Mouse (Mus musculus) megakaryocyte, adult 5-6 weeks (primary cell): ENCODE data around the gene Serhl. TPM values are rescaled to one million over a fixed set of nuclear protein-coding genes. Genes with fewer than 3 reads are reported as not detected.

Source experiments
- ATAC-seq: 2 replicates; pipeline ENCODE4 v1.8.0; 2016; ENCODE audit warnings: mild to moderate bottlenecking, inconsistent platforms; ENCODE audit not compliant: poor library complexity, severe bottlenecking
- total RNA-seq, 2 experiments: library from RNA; stranded (forward) in 1 of 2; stranded (reverse) in 1 of 2; fragments of 153-499, 151-499 nt in 1 of 2; fragments of 221-1000, 200-1000 nt in 1 of 2; gene quantifications; 2 replicates each; pipeline versions ENCODE4 v1.2.3 to v1.2.4; 2015 to 2017

Serhl gene
- total RNA-seq, 2 experiments from 2014 or later, result 34.6 to 46.4 TPM

GRCm38 (mm10) chr15:83083530-83083929 is 5.8 kb upstream of the Serhl start:
- no peak for ATAC-seq

GRCm38 (mm10) chr15:83084022-83084640 is 5.2 kb upstream of the Serhl start:
- no peak for ATAC-seq

- peak; percentile 84 for ATAC-seq
These were observed 3.4 kb upstream of the Serhl start for GRCm38 (mm10) chr15:83085901-83086300.

DNA sequence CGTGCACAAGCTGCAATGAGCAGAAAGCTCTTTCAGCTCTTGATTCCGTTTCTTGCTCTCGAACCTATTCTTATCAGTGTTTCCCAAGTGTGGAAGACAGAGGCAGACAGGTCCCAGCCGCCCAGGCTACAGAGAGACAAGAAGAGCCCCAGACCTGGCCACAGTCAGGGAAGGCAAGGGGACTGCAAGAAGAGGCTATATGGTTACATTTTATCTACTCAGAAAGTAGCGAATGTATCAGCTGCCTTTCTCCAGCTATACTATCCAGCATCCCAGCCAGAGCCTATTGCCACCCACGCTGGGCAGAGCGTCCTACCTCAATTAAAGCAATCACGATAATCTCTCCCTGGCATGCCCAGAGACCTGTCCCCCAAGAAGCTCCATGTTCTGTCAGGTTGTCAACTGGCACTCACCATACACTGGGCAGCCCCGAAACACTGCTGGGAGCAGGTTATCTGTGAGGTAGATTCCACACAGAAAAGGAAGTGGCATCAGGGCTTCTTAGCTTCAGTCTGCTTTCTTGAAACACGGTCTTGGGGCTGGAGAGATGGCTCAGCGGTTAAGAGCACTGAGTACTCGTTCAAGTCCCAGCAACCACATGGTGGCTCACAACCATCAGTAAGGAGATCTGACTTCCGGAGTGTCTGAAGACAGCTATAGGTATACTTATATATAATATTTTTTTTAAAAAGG is 2.5 kb upstream of the Serhl start:
- no peak for ATAC-seq

GRCm38 (mm10) chr15:83088495-83089428 is 544 bp upstream of the Serhl start:
- no peak for ATAC-seq

DNA sequence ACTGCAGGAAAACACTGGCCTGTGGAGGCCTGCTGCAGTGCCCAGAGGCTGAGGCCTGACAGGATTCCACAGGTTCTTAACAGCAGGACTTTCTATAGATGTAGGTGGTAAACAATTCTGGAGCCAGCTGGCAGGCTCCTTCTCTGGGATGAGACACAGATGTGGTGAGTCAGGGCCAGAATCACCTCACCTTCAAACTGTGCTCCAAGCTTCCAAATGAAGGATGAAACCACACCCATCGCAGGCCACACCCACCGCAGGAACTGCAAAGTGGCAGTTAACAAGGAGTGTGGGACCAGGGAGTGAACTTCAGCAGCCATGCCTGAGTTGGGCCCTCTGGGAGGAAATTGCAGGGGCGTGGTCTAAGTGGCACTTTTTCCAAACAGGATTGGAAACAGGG is 1.6 kb downstream of the Serhl start:
- ATAC-seq, result no peak

DNA sequence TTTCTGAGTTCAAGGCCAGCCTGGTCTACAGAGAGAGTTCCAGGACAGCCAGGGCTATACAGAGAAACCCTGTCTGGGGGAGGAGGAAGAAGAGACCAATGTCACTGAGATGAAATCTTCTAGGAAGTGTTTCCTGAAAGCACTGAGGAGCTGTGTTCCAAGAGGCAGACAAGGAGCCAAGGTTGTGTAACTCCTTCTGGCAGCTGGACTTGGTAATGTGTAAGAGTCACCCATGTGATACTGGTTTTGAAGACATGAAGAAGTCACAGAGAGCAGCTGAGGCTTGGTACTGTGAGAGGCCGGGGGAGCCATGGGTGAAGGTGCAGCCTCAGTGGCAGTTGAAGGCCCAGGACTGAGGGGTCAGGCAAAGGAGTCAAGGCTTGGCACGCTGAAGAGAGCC is 4.4 kb downstream of the Serhl start:
- ATAC-seq, result no peak

DNA sequence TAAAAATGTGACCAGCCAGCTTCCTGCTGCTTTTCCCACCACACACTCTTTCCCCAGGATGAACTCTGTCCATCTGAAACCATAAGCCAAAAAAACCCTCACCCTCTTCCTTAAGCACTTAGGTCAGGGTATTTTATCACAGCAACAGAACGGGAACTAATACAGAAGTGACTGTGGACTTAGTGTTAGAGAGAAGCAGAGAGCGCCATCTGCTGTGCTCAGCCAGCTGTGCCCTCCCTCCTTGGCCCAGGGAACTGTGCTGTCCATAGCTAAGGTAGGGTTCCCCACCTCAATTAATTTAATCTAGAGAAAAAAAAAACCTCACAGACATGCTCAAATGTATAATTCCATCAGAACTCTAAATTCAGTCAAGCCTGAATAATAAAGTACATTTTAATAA is 6.6 kb downstream of the Serhl start:
- ATAC-seq, result peak; percentile 51; the same call in 1 of the 2 replicates

DNA sequence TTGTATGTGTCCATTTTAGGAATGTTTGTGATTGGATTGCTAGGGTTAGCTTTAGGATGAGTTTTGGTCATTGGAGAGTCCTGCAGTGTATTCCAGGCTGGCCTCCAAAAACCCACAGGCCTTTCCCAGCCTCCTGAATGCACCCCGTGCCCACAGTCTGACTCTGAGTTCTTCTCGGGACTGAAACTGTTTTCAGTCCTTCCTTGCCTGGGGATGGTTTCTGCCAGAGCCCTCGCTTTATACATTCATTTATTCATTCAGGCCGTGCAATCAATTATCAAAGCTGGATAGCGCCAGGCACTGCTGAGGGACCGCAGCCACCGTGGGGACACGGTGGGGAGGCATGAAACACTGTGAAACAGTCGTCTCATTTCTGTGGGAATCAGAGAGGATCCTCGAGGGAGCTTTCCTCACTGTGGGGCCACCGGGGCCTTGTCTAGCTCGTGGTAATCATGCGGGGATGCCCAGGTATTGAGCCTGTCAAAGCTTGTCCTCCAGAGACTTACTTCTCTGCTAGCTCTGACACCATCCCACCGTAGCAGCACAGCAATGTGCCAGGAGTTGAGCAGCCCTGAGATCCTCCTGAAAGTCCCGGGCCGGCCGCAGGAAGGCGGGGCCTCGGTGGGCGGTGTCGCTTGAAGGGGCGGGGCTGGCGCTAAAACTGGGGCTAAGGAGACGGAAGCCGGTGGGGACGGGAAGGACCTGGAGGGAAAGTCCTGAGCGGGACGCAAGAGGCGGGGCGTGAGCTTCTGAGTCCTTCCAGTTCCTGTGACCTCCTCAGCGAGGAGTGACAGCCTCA is 10.4 kb downstream of the Serhl start:
- peak; percentile 98 for ATAC-seq

DNA sequence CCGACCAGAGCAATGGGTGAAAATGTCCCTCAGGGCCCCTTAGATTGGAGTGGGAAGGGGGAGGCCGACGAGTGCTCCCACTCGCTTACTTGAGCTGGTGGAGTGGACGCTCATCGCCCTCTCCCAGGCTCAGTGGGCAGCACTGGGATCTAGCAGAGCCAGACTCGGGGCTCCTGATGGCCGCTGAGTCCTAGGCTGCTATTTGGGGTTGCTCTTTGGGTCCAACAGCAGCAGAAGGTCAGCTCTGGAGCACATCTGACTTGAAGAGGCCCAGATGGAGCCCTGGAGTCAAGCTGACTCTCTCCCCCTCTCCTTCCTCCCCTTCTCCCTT is 11.0 kb downstream of the Serhl start:
- ATAC-seq, result no peak

DNA sequence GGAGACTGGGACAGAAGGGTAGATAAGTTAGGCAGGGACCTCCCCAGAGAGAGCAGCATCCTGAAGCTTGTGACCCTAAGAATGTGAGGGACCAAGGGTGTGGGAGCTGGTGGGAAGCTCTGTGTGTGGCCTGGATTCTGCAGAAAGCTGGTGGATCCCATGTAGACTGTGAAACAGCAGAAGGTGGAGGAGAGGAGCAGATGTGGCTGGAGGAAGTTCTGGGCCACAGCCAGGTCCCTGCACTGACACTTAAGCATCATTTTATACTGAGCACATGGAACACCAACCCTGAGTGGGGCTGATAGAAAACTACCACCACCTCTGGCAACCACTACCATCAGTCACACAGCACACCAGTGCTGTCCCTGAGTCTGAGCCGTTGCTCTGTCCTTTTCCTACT is 13.8 kb downstream of the Serhl start:
- no peak for ATAC-seq

- ATAC-seq, result no peak
These were observed 17.1 kb downstream of the Serhl start for GRCm38 (mm10) chr15:83106426-83106825.

DNA sequence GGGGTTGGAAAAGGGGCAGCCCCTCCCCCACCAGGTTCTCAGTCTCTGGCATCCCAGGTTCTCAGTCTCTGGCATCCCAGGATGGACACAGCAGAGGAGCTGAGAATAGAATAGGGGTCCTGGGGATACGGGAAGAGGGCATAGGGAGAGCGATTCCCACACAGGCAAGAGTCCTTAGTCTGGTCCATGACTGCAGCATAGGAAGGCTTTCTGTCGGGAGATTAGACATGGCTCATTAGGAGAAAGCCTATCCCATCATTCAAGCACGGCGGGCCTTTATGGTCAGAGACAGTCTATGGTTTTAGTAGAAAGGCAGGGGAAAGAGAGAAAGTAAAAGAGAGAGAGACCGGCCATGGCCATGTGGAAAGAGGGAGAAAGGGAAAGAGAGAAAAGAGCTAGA is 18.5 kb downstream of the Serhl start:
- ATAC-seq, result no peak

- ATAC-seq, result no peak
These were observed 22.0 kb downstream of the Serhl start for GRCm38 (mm10) chr15:83111290-83111689.

DNA sequence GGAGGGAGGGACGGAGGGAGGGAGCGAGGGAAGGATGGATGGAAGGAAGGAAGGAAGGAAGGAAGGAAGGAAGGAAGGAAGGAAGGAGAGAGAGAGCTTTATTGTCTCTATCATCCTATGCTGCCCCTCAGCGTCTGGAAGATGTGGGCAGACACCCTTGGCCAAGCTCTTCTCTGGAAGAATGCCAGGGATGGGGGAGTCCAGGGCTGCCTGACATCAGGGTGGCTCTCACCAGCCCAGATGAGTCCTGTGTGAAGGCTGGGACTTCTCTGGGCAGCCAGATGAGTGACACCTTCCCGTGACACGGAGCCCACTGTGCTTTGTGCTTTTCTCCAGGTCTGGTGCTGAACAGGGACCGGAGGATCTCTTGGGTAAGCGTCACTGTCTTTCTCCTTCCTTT is 22.6 kb downstream of the Serhl start:
- no peak for ATAC-seq

- peak; percentile 86 for ATAC-seq
These were observed 23.6 kb downstream of the Serhl start for GRCm38 (mm10) chr15:83112898-83113297.

- no peak for ATAC-seq
These were observed 24.8 kb downstream of the Serhl start for GRCm38 (mm10) chr15:83114106-83114505.

GRCm38 (mm10) chr15:83115071-83115470 is 25.8 kb downstream of the Serhl start:
- no peak for ATAC-seq

- ATAC-seq, result no peak
These were observed 29.1 kb downstream of the Serhl start for GRCm38 (mm10) chr15:83118360-83118759.

- peak; percentile 51 for ATAC-seq
These were observed 32.6 kb downstream of the Serhl start for GRCm38 (mm10) chr15:83121709-83122565.
